Mouse (Mus musculus) myocyte (in vitro differentiated cells): ENCODE results near the gene Atp5f1.

Experiments used
- CEBPB ChIP-seq: IDR thresholded peaks from 2 replicates; pipeline ENCODE4 v1.6.1; 2011; ENCODE audit warnings: mild to moderate bottlenecking, moderate library complexity; ENCODE audit not compliant: poor library complexity, insufficient read depth, severe bottlenecking
- E2F4 ChIP-seq: IDR thresholded peaks from one replicate; pipeline ENCODE4 v1.6.1; 2011; ENCODE audit warnings: mild to moderate bottlenecking, control low read depth, moderate library complexity; ENCODE audit not compliant: insufficient read depth
- MAX ChIP-seq: IDR thresholded peaks from one replicate; pipeline ENCODE4 v1.6.1; 2011; ENCODE audit warnings: low read depth, mild to moderate bottlenecking, control low read depth
- MYOD1 ChIP-seq, 3 experiments: IDR thresholded peaks; one replicate each; pipeline ENCODE4 v1.6.1; 2011; ENCODE audit warnings: control low read depth in 2 of 3, low read depth in 2 of 3, mild to moderate bottlenecking in 2 of 3, moderate library complexity in 1 of 3; ENCODE audit not compliant: insufficient read length in 2 of 3, control insufficient read depth in 1 of 3
- POLR2A ChIP-seq: IDR thresholded peaks from one replicate; pipeline ENCODE4 v1.6.1; 2011; ENCODE audit warnings: low read depth, mild to moderate bottlenecking, control low read depth, moderate library complexity; ENCODE audit not compliant: insufficient read length
- POLR2AphosphoS2 ChIP-seq: IDR thresholded peaks from one replicate; pipeline ENCODE4 v1.6.1; 2011; ENCODE audit warnings: low read depth, control low read depth; ENCODE audit not compliant: insufficient read length
- TCF12 ChIP-seq: IDR thresholded peaks from one replicate; pipeline ENCODE4 v1.6.1; 2011; ENCODE audit warnings: mild to moderate bottlenecking, control low read depth; ENCODE audit not compliant: poor library complexity, insufficient read depth, severe bottlenecking
- TCF3 ChIP-seq: IDR thresholded peaks from one replicate; pipeline ENCODE4 v1.6.1; 2011; ENCODE audit warnings: low read depth, control low read depth; ENCODE audit not compliant: insufficient read length
- USF1 ChIP-seq: IDR thresholded peaks from one replicate; pipeline ENCODE4 v1.6.1; 2011; ENCODE audit warnings: low read depth, mild to moderate bottlenecking, control low read depth, moderate library complexity

DNA sequence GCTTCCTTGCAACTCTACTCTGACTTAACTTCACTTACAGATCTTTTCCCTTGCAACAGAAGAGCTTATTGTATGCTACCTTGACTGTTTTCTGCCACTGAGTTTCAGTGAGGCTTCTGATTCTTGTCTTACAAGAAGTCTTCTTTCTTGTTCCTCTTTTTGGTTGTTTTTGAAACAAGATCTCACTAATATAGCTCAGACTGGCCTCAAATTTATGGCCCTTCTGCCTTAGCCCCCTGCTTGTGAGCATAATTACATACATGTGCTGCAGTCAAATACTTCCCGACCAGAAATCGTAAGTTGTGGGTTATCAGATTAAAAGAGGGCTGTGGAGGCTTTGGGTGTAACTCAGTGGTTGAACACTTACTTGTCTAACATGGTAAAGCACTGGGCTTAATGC lies 34.8 kb upstream of the Atp5f1 start:
- no peak for TF ChIP-seq USF1
- TF ChIP-seq MYOD1 (IDR thresholded peaks at IDR 0.05; ENCODE audit: control insufficient read depth in 1 of 3, insufficient read length in 2 of 3, low read depth in 2 of 3), result no peak
- TF ChIP-seq POLR2A, result no peak
- TF ChIP-seq POLR2AphosphoS2, result no peak
- no peak for TF ChIP-seq TCF12
- TF ChIP-seq MAX, result no peak
- TF ChIP-seq TCF3, result no peak
- TF ChIP-seq E2F4, result no peak
- TF ChIP-seq CEBPB, result no peak
